Mouse (Mus musculus): ENCODE measurements at regions not wholly inside any gene's neighbourhood (a gene's known extent, or its start where the extent isn't known, plus 50 kb on each side); places are given as distances from the start of the nearest gene placed in this dataset.

DNA sequence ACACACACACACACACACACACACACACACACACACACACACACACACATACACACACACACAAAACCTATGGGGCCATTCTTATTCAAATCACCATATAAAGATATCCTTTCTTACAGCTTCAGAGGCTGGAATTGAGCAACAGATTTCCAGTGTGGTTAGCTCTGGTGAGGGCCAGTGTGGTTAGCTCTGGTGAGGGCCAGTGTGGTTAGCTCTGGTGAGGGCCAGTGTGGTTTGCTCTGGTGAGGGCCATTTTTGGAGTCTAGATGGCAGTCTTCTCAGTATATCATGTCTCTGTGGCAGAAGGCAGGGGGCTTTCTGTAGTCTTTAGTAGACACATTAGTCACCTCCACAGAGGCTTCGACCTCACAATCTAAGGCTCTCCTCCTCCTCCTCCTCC, 191.5 kb upstream of the 9630041A04Rik start:
- no peak for DNase-seq (ENCODE audit: low spot score in 2 of 2)

DNA sequence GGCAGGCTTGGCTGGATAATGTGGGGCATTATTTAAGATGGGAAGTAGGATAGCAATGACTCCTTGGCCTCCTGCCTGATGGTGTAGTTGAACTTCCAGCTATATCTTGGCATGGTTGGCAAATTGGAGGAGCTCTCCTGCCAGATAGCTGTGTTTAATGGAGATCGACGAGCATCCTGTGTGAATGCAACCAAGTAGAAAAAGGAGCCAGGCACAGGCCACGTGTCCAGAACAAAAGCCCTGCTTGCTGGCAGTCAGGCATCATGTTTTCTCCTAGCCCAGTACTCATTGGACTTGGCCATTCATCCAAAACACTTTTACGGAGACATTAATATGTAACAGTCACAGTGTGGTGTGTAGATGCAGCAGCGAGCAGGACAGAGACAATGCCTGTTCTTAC, 211.8 kb upstream of the 9630041A04Rik start:
- DNase-seq (ENCODE audit: low spot score in 2 of 2): peak in 1 of 2 experiments; percentile 5

DNA sequence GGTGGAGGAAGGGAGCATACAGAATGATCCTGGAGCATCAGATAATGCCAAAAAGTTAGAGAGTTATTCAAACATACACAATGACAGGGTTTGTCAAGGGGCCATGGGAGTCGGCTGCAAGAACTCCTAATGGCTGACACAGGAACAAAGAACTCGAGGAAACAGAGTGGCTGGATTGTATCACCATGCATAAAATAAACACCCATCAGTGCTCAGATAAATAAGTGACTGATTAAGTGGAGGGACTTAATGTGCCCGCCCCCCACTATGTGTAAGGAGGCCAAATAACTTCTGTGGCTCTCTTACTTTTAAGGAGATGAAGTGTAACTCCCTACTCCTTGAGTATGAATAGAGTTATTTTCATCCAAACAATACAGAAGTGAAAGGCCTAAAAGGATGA, 220.1 kb upstream of the 9630041A04Rik start:
- DNase-seq (ENCODE audit: low spot score in 2 of 2): no peak

DNA sequence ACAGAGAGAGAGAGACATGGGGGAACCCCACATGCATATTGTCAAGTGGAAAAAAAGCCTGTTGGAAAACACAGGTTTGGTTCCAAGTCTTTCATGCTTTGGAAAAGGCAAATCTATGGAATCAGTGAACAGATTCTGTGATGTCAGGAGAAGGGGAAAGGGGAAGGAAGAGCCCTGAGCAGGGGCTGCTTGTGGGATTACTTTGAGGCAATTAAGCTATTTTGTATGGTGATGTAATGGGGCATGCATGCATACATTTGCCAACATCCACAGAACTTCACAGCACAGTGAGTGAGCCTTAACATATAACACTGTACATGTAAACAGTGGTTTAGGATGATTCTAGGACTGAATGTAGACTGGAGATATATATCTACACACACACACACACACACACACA, 221.0 kb upstream of the 9630041A04Rik start:
- no peak for DNase-seq (ENCODE audit: low spot score in 2 of 2)

DNA sequence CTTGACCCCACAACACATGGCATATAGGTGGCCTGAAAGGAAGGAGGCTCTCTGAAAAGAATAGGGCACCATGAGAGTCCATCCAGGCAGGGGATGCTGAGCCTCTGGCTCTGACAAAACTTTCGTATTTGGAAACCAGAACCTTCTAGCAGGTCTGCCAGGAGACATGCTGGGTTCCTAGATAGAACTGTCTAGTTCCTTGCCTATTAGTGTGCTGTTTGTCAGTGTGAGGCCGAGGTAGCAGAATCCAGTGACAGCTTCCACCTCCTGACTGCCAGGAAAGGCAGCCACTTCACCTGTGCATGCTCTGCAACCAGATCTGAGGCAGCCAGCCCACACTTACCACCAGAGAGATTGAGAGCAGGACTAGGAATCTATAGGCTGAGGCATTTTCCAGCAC, 245.4 kb upstream of the 9630041A04Rik start:
- no peak for DNase-seq (ENCODE audit: low spot score in 2 of 2)

DNA sequence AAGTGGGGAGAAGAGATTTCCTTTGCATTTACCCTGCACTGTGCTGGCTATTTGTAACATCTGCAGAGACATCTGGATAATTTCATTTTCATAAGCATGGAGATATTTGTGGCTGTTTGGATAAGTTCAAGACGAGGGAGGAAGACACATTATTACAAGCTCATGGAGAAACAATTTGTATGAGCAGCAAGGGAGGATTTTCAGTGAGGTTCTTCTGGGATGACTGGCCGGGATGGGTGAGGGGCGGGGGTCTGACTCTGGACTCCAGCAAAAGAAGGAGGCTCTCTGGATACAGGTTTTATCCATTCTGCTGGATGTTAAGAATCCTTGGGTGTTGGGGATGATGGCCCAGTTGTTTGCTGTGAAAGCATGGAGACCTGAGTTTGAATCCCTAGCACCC, 246.5 kb upstream of the 9630041A04Rik start:
- DNase-seq (ENCODE audit: low spot score in 2 of 2): no peak

DNA sequence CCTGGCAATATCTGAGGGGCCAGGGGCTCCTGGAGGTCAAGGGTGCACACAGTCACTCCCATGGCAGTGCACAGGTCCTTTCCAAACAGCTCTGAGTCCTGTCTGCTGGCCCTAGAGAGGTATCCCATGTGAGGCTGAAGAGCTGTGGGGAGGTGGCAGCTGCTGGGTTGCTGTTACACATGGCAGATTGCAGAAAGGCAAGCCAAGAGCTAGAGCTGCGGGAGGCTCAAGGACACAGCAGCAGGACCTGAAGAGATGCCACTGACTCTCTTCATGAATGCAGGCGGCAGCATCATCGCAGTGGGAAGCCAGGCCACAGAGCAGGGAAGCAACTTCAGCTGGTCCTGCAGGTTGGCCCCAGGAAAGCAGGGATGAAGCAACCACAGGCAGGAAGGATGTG, 247.7 kb upstream of the 9630041A04Rik start:
- DNase-seq (ENCODE audit: low spot score in 2 of 2): no peak

DNA sequence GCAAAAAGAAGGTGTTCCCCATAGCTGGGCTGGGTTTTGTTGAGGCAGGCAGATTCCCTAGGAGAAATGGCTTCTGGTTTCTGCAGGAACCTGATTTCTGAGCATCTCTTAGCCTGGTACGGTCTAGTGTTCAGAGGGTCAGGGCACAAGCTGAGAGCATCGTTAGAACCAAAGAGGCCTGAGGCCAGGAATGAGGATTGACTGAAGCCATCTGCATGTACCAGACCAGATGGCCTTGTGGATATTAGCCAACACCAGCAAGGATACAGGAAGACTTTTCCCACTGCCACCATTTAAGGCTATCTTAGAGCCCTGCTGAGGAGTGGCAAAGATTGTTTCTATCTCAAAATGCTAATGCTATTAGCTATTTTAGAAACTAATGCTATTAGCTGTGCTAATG, 248.2 kb upstream of the 9630041A04Rik start:
- no peak for DNase-seq (ENCODE audit: low spot score in 2 of 2)

DNA sequence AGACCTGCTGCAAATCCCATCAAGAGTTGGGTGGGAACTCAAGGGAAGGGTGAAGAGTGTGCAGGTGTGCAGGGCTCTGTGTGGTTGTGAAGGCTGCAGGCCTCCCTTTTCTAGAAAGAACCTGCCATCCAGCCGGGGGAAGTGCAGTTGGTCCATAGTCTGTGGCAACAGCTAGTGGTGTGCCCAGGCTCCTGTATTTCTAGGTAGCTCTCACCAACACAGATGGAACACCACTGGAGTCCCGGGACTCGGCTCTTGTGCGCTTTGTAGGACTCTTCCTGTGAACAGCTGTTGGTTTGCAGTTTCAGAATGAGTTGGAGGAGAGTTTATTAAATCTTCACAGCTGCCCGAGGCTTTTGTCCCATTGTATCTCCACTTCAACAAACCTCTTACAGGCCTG, 248.7 kb upstream of the 9630041A04Rik start:
- DNase-seq (ENCODE audit: low spot score in 2 of 2): no peak

DNA sequence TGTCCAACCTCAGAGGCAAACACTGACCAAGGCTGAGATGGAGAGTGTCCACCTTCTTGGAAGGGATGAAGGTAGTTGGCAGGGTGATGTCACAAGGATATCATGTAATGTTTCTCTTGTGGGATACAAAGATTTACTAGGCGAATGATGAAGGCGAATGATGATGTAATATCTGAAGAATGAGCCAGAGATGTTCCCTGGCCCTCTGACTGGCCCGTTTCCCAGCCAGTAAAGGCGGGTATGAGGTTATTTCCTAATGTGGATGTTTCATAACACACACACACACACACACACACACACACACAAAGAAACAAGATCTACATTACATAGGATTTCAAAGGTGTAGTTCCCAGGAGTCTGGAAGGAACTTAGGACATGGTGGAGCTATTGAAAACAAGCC, 249.1 kb upstream of the 9630041A04Rik start:
- no peak for DNase-seq (ENCODE audit: low spot score in 2 of 2)

DNA sequence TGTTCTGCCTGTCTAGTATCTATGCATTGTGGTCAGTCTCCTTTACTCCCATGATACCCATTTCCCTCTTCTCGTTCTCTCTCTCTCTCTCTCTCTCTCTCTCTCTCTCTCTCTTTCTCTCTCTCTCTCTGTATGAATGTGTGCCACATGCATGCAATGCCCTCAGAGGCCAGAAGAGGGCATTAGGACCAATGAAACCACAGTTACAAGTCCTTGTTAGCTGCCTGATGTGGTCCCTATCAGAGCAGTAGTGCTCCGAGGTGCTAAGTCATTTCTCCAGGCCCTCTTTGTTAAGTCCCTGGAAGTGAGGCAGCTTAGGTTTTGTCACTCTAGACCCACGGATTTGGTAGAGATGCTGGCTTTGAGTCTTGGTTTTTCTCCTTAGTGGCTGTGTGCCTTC, 250.2 kb upstream of the 9630041A04Rik start:
- DNase-seq (ENCODE audit: low spot score in 2 of 2): no peak

DNA sequence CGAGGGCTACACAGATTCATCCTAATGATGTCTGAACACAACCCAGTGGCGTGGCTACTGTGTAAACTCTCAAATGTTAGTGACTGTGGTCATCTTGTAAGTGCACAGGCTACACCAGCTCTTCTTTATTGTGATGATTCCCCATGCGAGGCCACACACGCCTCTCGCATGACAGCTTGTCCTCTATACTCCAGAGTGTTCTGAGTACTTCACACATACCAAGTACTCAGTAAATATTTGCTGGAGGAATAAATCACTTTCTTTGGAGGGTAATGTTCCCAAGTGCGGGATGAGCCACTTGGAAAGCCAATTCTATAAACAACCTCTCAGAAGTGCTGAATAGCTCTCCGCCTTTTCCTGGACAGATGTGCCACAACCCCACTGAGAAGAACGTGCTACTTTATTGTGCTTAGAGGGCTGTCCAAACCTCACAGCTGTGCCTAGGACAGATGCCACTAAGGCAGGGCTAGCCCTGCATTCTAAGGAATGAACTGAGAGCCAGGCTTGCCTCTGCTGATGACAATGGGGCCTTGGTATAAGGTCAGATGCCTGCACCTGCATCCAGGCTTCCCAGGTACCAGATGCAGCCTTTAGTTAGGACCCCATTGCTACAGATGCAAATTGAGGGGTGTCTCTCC, 250.7 kb upstream of the 9630041A04Rik start:
- DNase-seq (ENCODE audit: low spot score in 2 of 2): no peak

DNA sequence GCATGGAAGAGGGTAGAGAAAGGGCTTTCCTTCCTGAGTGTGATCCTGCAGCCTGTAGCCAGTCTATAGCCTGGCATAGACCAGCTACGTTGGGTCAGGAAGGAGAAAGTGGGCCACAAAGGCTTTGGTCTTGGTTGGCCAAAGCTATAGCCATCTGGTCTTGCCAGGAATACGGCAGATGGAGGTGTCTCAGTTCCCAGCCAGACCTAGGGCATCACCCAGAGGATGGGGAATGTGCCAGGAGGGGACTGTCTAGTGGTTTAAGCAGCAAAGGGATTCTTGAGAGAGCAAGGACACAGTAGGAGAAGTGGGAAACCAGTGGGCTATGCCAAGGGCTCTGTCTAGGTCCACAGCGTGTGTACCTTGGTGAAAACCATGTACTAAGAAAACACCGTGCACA, 251.3 kb upstream of the 9630041A04Rik start:
- no peak for DNase-seq (ENCODE audit: low spot score in 2 of 2)

DNA sequence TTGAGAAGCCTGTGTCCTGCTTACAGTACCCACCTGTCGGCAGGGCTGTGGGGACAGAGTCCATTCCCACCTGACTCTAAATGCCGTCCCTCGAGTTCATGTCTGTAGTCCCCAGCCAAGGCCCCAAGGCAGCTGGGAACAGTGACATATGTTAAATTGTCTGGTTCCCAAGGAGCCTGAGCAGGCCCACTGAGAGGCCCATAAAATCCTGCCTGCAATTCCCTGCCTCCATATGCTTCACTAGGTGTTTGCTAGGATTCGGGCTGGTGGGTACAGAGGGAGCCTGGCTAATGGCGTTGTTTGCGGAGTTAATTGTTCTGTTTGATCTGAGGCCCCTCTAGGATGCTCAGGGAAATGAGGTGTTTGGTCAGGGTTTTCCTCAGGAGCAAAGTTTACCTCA, 258.8 kb upstream of the 9630041A04Rik start:
- DNase-seq (ENCODE audit: low spot score in 2 of 2): no peak

DNA sequence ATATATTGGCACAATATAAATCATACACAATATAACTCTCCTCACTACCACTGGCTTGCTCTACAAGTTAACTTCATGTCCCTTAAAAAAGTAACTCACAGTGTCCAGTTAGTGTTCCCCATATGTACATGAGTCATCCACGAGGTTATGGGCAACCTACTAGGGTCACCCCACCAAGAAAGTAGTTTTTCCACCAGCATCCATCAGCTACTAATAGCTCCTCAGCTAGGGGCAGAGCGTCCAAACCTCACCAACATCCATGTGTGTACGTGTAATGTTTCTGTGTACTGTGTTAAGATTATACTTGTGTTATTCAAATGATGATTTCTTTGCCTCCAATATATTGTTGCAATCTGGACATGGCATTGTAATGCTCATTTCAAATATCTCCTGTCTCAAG, 264.7 kb upstream of the 9630041A04Rik start:
- no peak for DNase-seq (ENCODE audit: low spot score in 2 of 2)

DNA sequence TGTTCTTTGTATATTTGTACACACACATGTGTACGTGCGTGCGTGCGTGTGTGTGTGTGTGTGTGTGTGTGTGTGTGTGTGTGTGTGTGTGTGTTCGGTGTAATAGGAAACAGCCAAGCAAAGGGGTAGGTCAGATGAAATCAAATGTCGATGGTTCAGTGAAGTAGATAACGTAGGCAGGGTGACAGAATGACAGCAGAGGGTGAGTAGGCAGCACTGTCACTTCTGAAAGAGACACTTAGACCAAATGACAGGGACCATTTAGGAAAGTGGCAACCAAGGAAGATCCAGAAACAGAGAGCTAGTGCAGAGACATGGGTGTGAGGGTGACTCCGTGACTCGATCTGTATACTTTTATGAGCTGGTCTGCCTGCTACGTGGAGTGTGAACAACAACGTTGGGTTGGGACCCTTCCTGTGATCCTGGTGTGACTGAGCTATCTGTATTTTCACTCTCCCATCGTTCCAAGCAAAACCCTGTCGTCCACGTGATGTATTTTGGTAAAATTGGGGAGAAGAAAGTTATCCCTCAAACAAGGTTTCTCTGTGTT, 266.5 kb upstream of the 9630041A04Rik start:
- DNase-seq (ENCODE audit: low spot score in 2 of 2): peak in 1 of 2 experiments; percentile 14

DNA sequence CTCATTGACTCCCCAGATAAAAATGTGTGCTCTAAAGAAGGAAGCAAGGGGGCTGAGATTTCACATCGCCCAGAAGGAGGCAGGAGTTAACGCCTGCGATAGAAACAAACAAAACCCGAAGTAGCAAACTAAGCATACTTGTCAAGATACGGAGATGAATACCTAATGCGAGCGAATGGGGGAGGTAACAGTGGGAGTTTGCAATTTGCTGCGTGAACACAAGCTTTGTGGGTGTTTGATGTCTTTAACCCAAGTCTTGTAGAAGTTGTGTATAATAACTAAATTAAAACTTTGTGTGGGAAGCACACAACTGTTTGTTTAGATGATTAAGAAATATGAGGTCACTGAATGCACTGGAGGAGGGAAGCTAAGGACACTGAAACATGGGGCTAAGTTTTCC, 269.0 kb upstream of the 9630041A04Rik start:
- DNase-seq (ENCODE audit: low spot score in 2 of 2): peak; percentile 21 to 41

DNA sequence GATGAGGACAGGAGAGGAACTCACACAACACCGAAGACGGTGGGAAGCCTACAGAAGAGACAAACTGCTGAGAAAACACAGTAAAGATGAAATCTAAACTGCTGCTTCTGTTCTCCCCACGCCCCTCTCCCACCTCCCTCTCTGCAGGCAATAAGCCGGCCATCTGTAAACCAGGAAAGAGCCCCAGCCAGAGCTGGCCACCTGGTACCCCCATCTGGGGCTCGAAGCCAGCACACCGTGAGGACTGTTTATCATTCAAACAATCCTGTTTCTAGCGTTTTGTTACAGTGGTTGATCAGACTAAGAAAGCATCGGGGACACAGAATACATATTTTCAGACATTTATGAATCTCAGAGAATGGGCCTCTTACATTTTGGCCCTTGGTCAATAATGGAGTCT, 270.0 kb upstream of the 9630041A04Rik start:
- DNase-seq (ENCODE audit: low spot score in 2 of 2): no peak

DNA sequence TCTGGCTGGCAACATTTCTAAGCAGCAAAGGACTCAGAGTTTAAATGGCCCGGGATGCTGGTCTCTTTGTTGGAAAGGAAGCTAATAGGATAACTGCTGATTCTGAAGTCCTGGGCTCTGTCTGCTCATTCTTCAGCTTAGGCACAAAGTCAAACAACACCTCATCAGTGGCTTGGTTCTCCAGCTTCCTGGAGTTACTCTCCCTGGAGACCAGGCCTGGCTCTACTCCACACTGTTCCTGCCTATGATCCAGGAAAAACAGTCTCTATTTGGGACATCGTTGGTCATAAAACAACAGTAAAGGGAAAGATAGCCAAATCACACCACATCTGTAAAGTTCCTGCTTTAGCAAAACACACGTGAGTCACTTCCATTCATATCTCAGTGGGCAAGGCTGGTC, 271.3 kb upstream of the 9630041A04Rik start:
- DNase-seq (ENCODE audit: low spot score in 2 of 2): no peak

DNA sequence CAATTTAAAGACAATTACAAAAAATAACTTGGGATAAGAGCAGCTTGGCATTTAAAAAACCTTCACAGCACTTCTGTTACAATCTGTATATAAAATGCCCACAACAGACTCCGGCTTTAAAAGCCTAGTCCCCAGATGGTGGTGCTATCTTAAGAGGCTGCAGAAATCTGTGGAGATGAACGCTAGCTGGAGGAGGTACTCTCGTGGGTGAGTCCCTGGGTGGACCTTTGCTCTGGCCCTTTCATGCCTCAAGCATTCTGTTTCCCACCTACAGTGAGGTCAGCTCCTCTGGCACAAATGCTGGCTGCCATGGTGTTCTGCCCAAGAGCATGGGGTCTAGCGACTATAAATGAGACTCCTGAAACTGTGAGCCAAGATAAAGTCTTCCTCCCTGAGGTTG, 280.6 kb upstream of the 9630041A04Rik start:
- DNase-seq (ENCODE audit: low spot score in 2 of 2): peak in 1 of 2 experiments; percentile 17

DNA sequence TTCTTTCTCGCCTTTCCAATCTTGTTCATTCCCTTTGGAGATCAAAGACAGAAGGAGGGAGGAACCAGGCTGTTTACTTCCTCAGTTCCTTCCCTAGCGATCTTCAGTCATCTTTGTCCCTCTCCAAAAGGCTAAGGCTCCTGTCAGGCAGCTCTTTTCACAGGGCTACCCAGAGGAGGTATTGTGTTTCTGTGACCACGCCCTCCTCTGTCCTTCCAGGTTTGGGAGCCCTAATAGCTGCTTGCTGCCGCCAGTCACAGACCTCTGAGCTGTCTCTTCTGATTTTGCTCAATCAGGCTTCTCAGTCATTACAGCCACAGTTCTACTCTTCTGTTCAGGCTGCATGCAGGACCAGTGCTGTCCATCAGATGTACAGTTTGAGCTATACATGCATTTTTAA, 290.9 kb upstream of the 9630041A04Rik start:
- DNase-seq (ENCODE audit: low spot score in 2 of 2): no peak

DNA sequence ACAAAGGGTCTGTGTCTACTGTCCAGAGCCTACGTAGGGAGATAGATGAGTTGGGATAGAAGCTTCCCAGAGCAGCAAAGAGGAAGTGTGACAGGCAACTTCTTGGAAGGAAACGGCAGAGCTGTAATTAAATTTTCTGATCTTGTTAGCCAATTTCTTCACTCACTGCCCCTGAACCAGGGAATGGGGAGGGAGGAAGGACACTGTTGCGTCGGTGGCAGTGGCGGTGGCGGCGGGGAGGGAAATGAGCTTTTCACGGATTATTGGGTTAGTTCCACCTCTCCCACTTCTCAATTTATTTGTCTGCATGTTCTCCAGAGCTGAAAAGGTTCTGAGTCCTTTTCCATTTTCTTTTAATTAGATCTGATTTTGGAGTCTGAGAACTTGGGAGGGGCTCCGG, 298.4 kb upstream of the 9630041A04Rik start:
- DNase-seq (ENCODE audit: low spot score in 2 of 2): no peak

DNA sequence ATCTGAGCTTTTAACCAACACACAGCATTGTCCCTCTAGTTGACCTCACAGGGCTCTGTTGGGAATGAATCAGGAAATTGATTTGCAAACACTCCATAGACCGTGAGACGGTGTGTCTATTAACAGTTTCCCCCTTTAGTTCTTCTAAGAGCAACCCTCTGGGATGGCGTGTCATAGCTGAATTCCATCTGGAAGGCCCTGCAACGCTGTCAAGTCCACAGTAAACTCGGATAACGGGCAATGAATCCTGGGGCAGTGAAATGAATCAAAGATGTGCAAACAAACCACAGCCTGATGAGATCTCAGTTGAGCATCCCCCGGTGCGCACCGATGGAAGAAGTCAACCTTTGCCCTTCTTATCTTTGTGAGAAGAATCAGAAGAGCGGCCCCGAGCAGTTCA, 302.3 kb upstream of the 9630041A04Rik start:
- DNase-seq (ENCODE audit: low spot score in 2 of 2): no peak

DNA sequence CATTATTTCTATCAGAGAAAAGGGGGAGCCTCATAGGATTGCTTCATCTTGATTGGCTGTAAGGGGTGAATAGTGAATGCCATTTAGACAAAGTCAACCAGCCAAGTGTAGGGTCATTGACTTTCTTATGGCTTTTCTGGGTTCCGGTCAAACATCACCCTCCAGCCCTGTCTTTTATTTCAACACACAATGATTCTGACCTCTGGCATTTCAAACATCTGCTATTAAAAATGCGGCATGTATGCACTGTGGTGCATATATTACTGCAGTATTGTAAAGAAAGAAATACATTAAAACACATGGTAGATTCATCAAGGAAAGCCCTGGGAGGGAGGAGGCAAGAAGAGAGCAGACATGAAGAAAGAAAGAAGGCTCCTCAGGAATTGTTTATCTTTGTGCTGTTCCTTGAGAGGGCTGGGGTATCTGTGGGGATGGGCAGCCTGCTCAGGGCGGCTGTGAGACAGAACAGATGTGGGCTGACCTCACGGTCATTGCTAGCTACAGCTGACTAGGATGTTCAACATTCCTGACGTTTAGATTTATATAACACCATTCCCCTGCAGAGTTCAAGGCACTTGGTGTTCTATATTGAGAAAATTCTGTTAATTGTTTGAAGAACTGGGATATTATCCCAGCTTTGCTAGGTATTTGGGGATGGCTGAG, 303.5 kb upstream of the Ppp2r3a start:
- DNase-seq (ENCODE audit: low spot score in 2 of 2): no peak
